ENCODE assay signal across 8 mouse cellular contexts in genomic region chr14:25421596-25422001, GRCm38 (mm10). TPM values are rescaled to one million over a fixed set of nuclear protein-coding genes. Genes with fewer than 3 reads are reported as not detected.
DNase-seq lines count a peak whose midpoint lies in the region.

No protein-coding gene starts in this region.

- peak; percentile 41 to 53 for DNase-seq in heart, adult 18-20 months
- DNase-seq in heart, adult 8-10 months (ENCODE audit: low spot score), result no peak
- DNase-seq in cerebellum, postnatal 25 days, result peak; percentile 66 to 77
- DNase-seq in heart, embryonic 10.5 days (ENCODE audit: low spot score), result peak; percentile 86
- DNase-seq in layer of hippocampus, adult 8-10 months (ENCODE audit: low spot score in 2 of 2), result peak; percentile 72 to 73
- peak; percentile 18 for DNase-seq in lung, postnatal 25 days (ENCODE audit: low spot score)
- DNase-seq in right cerebral cortex, postnatal 10 days (ENCODE audit: low spot score in 2 of 2), result peak; percentile 75 to 82
- no peak for DNase-seq in spleen, postnatal 14 days (ENCODE audit: low spot score in 2 of 2)

- no peaks in the 10 kb centered on the region for H3K36me3 ChIP-seq in heart, embryonic 10.5 days

- H3K4me3 ChIP-seq in heart, embryonic 10.5 days, result no peak overlapping the region

- peaks cover 85% of the 10 kb centered on the region for H3K4me1 ChIP-seq in heart, embryonic 10.5 days

- peak overlapping the region; percentile 71 for H3K27ac ChIP-seq in heart, embryonic 10.5 days

- peaks cover 4% of the 10 kb centered on the region; the same call in 1 of the 2 replicates for H3K27me3 ChIP-seq in heart, embryonic 10.5 days (ENCODE audit: insufficient read depth, poor library complexity, severe bottlenecking)

- H3K9me3 ChIP-seq in heart, embryonic 10.5 days, result no peaks in the 10 kb centered on the region

- 22% methylated on average over 13 of the region's 13 CpGs for WGBS in heart, embryonic 10.5 days

RNA-seq across cellular contexts. Expression of gene Zmiz1, which starts 37.4 kb away (rescaled TPM):
- 10 to 100 TPM; 32.5 to 38.5 TPM for total RNA-seq in heart, adult 18-20 months (2021)
- 10 to 100 TPM; 34.7 to 44.1 (median 40.4) TPM for total RNA-seq in heart, adult 8-10 months (2022)
- 38.1 and 45.8 TPM in 2 replicates for polyA plus RNA-seq in heart, embryonic 10.5 days (2016; fragmentation: Nextera tagmentation; extraction: Ambion mirVana)
- 100 to 1,000 TPM in 1 of 4 experiments, 10 to 100 TPM in 3; 77.0 to 102 (median 92.7) TPM for total RNA-seq in layer of hippocampus, adult 8-10 months (2022)

Comparison
In these comparisons a context has a peak if more than half of its experiments do, and no peak if none do; other contexts are left out.
1. DNase-seq: peak in heart, adult 18-20 months (2 of 2), cerebellum, postnatal 25 days (2 of 2), heart, embryonic 10.5 days (single experiment), layer of hippocampus, adult 8-10 months (2 of 2), lung, postnatal 25 days (single experiment) and right cerebral cortex, postnatal 10 days (2 of 2); none in heart, adult 8-10 months (single experiment) and spleen, postnatal 14 days (0 of 2).